Mouse (Mus musculus): ENCODE results near the gene Rims3.

The Rims3 gene

DNA sequence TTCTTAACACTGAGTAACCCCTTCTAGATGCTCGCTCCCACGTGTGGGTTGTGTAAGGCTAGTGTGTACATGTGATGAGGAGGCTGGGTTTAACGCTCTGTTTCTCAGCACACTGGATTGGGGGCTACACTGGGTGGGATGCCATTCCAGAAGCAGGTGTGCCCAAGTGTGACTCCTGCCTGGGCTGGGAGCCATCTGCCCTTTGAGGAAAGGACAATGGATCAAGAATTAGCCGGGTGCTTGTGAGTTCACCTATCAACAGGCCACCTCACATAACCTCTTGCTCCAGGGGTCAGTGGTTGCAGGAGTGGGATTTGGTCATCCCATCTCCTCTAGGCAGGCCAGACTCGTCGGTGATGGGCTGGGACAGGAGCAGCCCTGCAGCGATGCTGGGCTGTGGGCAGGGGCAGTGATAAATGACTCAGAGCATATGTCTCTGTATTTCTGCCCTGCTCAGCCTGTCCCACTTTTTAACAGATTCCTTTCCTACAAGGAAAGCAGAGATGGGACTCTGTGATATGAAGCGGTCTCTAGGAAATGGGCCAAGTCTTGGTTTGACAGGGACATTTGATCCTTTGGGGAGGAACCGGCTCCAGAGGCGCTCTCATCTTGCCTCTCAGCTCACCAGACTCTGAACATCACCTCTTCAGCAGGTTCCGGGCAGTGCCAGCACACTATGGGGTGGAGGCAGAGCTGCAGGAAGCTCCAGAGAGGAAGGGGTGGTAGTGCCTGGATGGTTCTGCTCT is 39.2 kb downstream of the Rims3 start:
- DNase-seq (ENCODE audit: low spot score) = no peak

DNA sequence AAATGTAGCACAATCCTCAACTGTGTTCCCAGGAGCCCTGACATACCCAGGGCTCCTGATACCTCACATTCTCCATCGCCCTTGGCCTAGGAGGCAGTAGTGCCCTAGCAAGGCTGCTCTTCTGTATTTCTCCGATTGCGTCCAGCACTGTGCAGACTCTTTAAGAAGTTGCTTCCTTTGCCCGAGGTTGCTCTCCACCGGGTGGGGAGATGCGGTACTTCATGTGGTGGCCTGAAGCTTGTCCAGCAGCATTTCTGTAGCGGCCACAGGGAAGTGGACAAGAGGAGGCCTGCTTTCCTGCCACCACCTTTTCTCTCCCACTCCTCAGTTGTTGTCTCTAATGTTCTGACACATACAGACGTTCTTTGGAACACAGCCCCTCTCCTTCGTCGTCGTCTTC is 40.0 kb downstream of the Rims3 start:
- no peak for DNase-seq (ENCODE audit: low spot score)

DNA sequence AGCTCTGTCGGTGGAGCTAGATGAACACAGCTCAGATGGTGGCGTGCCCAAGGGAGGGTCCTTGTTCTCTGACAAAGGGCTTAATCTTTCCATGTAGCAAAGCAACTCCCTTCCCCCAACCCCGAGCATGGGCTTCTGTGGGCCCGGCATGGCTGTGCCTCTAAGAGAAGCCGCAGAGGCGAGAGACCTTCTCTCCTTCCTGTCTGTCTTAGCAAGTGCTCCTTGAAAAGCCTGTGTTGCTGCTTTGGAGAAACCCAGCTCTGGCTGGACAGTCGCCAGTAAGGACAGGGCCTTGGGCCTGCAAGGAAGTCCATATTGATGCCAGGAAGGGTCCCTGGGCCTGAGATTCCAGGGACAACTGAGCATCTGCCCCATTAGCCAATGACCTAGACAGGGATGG is 40.6 kb downstream of the Rims3 start:
- DNase-seq (ENCODE audit: low spot score) = no peak

DNA sequence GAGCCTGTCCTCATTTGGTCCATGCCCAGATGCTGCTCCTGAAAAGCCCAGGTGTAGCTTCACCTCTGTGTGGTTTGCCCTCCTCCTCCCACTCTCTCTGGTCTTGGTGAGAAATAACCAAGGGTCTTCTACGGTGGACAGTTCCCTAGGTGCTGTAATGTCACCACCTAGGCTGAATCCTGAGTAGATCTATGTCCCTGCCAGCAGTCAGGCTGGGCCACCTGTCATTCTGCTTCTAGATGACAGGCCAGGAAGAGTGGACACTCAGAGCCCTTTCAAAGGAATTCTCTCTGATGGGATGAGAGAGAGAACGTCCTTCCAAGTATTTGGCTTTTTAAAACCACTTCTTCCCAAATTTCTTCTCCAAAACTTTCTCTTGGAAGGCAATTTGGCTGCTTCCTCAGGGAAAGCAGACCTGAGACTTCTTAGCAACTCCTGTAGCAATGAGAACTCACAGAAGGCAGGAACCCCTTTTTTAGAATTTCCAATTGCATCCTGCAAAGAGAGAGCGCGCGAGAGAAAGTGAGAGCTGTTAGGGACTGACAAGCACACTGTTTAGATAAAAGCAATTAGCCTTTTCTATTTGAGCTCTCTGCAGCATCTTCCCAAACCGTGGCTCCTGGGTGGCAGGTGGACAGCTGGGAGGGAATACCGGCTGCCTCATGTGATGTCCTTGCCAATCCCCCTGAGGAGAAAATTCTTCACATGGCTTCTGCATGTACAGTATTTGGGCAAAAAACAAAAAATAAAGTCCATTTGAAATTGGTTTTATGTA is 41.4 kb downstream of the Rims3 start:
- no peak for DNase-seq (ENCODE audit: low spot score)

DNA sequence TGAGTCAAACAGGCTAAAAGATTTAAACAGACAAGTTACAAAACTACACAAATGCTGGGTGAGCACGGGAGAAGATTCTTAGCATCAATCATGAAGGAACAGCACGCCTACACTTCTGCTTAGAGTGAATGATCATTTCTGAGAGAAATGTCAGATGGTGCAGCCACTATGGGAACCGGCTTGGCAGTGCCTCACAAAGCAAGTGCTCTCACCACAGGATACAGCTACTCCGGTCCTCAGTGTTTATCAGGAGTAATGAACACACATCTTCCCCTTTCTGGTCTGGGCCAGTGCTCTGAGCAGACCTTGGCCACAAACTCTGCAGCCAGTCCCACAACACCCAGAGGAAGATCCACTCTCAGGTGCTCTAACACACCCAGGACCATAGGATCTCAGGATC is 49.9 kb downstream of the Rims3 start:
- DNase-seq (ENCODE audit: low spot score) = no peak

DNA sequence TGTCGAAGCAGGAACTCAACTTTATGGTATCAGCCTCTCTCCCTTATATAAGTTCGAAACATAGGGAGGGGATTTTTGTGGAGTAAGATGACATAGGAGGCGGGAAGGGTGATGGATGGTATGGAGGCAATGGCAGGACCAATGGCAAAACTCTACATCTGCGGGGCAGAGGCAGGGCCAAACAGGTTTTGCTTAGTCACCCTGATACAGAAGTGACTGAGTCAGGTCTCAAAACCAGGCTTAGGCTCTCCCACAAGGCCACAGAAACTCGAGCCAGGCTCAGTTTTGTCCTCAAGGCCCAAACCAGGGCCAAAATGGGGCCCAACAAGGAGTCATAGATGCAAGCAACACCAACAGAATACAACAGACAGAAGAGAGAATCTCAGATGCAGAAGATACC is 51.0 kb downstream of the Rims3 start:
- no peak for DNase-seq (ENCODE audit: low spot score)

DNA sequence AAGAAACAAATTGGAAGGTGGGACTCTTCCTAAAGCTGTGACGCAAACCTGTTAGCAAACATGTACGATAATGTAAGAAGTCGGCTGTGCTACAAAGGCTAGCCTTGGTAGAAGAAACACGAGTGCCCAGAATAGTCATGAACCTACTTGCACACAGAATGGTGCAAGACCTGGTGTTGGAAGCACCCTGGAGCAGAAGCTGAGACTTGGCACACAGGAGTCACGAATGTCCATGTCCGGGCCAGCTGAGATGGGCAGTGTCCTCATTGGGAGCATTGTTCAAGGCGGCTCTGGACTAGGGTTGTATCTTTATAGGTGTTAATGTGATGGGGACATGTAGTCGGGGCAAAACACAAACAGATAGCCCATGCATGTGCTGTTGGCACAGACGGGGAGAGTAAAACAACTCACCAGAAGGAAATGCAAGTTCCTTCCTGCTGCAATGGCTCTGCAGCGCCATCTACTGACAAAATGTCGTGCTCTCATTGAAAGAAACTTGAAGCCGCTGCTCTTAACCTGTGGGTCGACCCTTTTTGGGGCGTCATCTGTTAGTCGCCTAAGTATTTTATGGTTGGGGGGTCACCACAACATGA is 55.0 kb downstream of the Rims3 start:
- no peak for DNase-seq (ENCODE audit: low spot score)

DNA sequence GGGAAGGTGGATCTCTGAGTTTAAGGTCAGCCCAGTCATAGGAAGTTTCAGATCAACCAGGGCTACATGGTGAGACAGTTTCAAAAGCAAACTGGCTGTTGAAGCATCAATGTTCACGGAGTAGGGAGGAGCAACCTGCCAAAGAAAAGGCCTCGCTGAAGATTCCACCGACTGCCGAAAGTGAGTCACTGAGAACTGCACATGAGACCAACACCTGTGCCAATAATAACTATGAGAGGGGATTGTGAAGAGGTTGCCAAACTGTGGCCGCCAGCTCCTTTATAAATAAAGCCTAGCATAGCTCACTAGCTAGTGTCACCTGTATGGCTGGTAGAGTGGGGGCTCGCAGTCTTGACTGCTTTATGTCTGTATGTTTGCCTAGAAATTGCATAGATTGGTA is 56.5 kb downstream of the Rims3 start:
- DNase-seq (ENCODE audit: low spot score) = no peak

DNA sequence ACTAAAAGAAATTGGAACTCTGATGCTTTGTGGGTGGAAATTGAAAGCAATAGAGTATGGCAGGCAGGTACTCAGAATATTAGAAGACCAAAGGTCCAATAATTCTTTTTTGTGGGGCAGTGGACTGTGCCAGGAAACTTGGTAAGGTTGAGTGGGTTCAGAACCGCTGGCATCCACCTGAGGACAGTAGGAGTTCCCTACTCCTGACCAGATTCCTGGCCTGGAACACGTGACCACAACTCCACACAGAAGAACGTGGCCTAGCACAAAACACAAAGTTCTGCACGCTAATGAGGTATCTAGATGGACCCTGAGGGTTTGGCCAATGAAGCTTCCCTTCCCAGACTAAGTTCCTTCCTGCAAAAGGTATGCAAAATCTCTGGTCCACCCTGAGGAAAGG is 58.2 kb downstream of the Rims3 start:
- DNase-seq (ENCODE audit: low spot score) = no peak

DNA sequence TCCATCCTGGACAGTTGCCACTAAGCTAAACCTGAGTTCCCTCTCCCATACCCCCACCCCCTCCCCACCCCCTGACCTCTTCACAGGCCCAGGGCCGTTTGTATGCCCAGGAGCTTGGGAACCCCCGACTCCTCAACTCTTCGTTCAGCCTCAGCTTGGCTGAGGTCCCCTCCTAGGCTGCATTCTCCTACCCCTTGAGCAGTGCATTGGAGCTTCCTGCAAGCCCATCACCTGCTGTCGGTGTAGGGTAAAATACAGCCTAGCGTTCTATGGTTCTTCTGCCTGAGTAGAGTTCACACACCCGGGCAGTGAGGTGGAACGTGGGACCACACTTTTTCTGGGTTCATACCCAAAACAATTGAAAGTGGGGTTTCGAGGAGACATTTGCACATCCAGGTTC is 58.8 kb downstream of the Rims3 start:
- DNase-seq (ENCODE audit: low spot score) = no peak

DNA sequence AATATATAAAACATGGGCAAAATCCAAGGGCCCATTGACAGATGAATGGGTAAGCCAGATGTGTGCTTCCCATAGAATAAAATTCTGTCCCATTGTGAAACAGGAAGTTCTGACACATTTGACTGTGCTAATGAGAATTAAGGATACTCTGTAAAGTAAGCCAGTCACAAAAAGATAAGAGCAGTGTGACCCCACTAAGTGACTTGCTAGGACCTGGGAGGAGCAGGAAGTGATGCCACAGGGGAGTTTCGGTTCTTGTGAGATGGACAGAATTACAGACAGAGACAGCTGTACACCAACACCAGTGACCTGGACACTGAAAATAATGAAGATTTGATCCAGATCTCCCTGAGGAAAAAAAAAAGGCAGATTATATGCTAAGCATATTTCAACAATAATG is 59.2 kb downstream of the Rims3 start:
- DNase-seq (ENCODE audit: low spot score) = no peak

DNA sequence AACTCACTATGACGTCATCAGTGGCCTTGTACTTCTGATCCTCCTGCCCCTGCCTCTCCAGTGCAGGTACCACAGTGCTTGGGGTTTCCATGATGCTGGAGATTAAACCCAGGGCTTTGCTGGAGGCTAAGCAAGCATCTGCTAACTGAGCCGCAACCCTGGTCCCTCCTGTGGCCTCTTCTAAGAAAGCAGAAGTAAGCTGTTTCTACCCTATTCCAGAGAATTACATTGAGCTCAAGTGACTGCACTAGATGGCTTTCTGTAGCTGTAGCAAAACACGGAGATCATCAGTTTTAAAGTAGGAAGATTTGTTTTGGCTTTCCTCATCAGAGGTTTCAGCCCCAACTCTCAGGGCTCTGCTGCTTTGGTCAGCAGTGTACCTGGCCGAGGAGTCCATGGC is 59.9 kb downstream of the Rims3 start:
- DNase-seq (ENCODE audit: low spot score) = no peak

DNA sequence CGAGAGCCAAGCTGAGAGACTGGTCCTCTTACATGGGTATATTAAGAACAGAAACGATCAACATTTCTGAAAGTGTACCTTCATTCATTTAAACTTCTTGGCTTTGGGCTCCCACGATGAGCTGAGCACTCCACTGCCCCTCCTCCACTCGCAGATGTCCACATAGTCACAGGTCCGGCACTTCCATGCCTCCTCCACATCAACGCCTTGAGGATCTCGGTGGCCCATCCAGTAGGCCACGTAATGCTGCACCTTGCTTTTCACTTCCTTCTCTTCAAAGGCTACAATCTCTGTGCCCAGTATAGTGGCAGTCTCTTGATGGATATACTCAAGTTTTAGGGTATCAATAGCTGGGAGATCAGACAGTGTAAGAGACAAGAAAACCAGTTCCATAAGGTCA is 66.8 kb downstream of the Rims3 start:
- DNase-seq (ENCODE audit: low spot score) = no peak

DNA sequence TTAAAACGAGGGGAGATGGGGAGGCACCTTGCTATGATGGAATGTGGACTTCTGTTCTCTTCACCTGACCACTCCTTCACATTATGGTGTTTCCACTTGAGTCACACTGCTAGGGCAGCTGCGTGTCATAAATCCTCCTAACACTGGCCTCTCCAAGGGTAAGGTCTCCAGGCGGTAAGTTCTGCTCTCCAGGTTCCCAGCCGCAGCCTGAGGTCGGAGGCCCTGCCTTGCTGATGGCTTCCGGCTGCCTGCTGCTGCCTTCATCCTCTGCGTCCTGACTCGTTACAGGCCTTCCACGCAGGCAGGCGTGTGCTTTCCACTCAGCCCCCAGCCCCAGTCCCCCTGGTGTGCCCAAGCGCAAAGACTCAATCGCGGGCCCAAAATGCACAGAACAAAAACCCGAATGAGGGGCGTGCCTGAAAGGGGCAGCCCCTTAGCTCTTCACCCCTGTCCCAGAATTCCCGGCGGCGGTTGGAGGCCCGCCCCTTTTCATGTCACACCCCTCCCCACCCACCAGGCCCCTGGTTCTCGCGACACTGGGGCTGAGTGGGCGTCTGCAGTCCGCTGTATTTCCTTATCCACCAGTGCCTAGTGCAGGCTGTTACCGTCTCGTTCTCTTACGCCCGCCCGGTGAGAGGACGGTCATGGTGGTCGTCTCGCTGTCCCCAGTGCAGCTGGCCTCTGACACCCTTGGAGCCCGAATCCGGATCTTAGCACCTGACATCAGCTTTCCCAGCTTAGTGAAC is 70.1 kb downstream of the Rims3 start, which contains the start of gene Exo5:
TSS of gene Exo5 (minus strand) at position 464 of the 746 bp plus-strand sequence.
- peak; percentile 85 for DNase-seq (ENCODE audit: low spot score)

DNA sequence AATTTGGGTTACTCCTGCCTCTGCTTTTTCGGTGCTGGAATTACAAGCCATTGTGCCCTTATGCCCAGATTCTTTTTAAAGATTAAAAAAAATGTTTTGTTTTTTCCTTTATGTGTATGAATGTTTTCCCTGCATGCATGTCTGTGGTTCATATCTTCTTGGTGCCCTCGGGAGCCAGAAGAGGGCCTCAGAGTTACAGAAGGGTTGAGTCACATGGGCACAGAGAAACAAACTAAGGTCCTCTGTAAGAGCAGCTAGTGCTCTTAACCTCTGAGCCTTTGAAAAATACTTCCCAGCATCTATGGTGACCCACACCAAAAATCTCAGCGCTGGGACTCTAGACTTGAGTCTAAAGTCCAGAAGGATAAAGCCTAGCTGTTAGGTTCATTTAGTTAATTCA is 70.8 kb downstream of the Rims3 start:
- DNase-seq (ENCODE audit: low spot score) = peak; percentile 20

DNA sequence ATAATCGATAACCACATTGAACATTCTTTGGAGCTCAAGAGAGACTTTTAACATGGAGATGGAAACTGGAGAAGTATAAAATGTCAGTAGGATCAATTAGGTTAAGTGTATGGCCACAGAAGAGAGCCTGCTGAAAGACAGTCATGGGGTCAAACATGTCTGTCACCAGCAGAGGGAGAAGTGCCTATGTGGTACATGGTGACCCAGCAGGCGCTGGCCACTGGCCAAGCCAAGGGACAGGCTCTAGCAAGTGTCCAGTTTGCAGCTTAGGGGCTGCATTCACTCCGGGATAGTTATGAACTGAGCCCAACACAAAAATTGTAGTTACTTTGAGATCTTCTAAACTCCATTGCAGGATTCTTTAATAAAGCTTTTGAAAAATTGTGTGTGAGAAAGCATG is 74.1 kb downstream of the Rims3 start:
- no peak for DNase-seq (ENCODE audit: low spot score)

DNA sequence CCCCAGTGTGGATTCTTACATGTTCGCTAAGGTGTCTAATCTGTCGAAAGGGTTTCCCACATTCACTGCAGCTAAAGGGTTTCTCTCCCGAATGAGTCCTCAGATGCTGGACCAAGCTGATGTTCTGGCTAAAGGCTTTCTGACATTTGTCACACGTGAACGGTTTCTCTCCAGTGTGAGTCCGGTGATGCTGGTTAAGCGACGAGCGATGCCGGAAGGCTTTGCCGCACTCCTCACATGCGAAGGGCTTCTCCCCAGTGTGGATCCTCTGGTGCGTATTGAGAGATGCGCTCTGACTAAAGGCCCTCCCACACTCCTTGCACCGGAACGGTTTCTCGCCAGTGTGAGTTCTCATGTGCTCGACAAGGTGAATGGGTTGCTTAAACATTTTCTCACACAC is 76.1 kb downstream of the Rims3 start:
- DNase-seq (ENCODE audit: low spot score) = no peak

DNA sequence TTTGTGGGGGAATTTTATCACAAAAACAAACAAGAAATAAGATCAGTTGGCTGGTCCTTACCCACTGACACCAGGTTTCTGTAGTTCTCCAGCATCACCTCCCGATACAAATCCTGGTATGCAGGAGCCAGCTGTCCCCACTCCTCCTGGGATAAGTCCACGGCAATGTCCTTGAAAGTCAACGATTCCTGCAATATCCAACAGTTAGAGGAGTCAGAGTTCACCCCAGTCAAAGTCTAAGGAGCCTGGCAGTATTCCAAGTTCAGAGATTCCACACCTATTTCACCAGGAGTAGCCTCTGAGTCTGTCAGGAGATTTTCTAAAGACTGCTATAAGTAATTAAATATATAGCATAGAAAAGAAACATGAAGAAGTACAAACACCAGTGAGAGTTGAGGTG is 80.4 kb downstream of the Rims3 start:
- DNase-seq (ENCODE audit: low spot score) = no peak

Measured in ovary, adult 18-20 months (tissue).